Mouse (Mus musculus) CD4-positive, CD25-positive, alpha-beta regulatory T cell (primary cell): Measurements from ENCODE around the gene Cntd1. TPM values are rescaled to one million over a fixed set of nuclear protein-coding genes. Genes with fewer than 3 reads are reported as not detected.

Experiments
- polyA plus RNA-seq: library from polyadenylated mRNA; unstranded; fragments of 100-300 nt; shearing (Covaris generic); gene quantifications from one replicate; pipeline ENCODE4 v1.2.1, GENCODE M21; 2017

Cntd1 gene
- polyA plus RNA-seq, result 0.54 TPM

GRCm38 (mm10) chr11:101278223-101279192, at the start of gene Cntd1, which contains the start of gene Coa3:
Gene Cntd1 (plus strand): TSS chr11:101279012.
Gene Coa3 (minus strand): TSS chr11:101279114.

GRCm38 (mm10) chr11:101245855-101246701, 32.7 kb upstream of the Cntd1 start, which contains the start of gene Ramp2:
Gene Ramp2 (plus strand): TSS chr11:101246028.

DNA sequence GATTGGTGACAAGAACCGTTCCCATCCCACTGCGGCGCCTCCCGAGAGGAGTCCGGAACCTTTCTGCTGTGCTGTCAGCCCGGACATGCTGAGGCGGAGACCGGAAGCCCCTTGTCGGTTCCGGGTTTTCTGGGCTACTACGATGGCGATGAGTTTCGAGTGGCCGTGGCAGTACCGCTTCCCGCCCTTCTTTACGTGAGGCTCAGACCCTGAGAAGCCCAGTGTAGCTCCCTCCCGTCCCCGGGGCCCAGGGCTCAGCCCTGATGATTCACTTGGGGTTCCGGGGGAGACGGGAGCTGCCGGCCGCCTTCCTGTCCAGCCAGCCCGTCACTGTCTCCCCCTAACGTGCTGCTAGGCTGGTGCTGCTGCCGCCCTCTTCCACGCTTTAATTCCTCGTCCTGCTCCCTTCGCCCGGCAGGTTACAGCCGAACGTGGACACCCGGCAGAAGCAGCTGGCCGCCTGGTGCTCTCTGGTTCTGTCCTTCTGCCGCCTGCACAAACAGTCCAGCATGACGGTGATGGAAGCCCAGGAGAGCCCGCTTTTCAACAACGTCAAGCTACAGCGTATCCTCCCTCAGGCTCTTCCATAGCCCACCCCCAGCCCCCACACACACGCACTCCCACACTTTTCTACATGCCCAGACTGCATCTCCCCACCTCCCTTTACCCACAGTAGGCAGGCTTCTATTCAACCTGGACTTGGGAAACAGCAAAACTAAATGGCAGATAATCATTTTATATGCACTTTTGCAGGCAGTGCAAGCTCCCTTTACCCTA, 25.0 kb upstream of the Cntd1 start, which contains the start of gene Vps25:
Vps25 (plus strand) TSS at position 95 of the 777 bp plus-strand sequence.

DNA sequence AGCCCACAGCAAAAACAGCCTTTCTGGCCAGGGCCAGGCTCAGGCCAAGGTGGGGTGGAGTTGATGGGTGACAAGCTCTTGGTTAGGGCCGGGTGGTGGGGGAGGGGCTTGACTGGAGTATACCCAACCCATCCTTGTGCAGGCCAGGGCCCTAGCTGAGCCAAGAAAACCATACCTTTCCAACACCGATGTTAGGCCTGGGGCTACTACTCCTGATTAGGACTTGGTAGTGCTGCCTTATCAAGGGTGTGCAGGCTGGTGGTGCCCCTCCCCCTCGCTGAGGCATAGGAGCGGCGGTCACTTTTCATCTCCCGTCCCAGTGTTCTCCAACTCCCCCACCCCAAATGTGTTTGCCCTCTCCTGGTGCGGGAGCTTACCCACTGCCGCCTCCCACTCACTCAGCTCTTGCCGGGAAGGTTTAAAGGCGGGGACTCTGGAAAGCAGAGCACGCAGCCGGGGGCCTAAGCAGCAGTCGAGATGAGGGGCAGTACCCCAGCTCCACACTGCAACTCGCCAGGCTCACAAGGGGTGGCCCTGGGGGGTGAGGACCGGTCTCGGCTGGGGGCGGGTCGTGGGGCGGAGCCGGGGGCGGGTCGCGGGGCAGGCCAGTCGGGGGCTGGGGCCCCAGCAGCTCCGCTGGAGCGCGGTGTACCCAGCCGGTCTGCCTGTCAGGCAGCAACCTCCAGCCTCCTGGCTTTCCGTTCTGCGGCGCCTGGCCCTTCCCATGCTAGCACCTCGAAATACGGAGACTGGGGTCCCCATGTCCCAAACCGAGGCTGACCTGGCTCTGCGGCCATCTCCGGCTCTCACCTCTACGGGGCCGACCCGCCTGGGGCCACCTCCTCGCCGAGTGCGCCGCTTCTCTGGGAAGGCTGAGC, 18.6 kb upstream of the Cntd1 start, which contains the start of gene Wnk4:
Wnk4 (plus strand) TSS at position 620 of the 878 bp plus-strand sequence.

DNA sequence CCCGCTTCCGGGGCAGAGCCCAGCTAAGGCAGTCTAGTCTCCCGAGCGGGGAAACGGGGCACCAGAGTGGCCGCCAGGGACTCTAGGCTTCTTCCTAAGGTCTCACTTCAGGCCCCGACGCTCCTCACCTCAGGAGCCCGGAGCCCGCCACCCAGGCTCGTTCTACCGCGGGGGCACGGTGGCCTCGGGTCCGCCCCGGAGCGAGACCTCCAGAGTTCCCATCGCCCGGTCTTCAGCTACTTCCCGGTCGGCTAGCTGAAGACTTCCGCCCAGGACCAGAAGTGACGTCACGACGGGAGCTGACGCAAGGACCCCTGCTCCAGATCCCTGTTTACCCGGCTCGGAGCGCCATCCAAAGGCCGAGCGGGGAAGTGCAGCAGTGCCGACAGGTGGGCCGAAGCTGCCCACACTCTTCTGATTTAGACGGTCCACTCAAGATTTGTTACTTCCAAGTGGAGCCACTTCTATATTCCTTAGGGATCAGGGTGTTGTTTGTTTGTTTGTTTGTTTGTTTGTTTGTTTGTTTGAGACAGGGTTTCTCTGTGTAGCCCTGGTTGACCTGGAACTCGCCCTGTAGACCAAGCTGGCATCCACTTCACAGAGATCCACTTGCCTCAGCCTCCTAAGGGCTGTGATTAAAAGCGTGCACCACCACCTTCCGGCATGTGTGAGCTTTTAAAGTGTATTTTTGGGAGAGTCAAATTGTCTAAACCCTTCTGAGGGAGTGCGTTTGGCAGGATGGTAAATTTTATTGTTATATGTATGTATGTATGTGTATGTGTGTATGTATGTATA, 23.4 kb downstream of the Cntd1 start, which contains the start of gene Becn1:
Becn1 (minus strand) TSS at position 283 of the 795 bp plus-strand sequence.

GRCm38 (mm10) chr11:101315665-101316500, 37.1 kb downstream of the Cntd1 start, which contains the start of gene Psme3:
Gene Psme3 (plus strand): TSS chr11:101316213.

GRCm38 (mm10) chr11:101324763-101325162, 46.0 kb downstream of the Cntd1 start, which contains the start of gene Aoc2:
Gene Aoc2 (plus strand): TSS chr11:101325063.

DNA sequence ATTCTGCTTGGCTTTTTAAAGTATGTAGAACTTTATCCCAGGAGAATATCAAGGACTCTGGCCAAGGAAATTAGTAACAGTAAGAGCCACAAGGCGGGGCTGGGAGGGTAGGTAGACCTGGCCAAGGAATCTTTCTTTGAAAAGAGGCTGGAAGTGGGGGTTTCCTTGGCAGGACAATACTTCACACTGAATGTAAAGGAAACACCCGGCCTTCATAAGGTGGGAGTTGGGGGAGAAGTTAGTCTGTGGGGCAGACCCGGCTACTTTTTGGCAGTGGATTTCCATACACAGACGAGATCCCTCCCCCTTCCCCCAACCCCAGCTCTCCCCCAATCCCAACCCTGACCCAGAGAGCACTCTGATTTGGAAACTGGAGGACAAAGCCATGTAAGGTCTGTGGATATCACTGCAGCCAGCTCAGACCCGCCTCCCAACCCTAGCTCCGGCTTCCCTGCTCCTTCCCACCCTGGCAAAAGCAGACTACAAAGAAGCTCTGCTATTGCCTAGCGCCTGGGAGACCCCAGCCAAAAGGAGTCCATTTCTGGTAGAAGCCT, 51.6 kb downstream of the Cntd1 start, which contains the start of gene Aoc3:
Aoc3 (plus strand) TSS at position 235 of the 554 bp plus-strand sequence.

Other genes starting within 250 kb of the Cntd1 start
- gene Naglu, start 209.0 kb upstream of the Cntd1 start, polyA plus RNA-seq, result 35.3 TPM
- gene Hsd17b1, start 200.6 kb upstream of the Cntd1 start, polyA plus RNA-seq, result 0.74 TPM
- 38.4 TPM for gene Coasy, start 196.4 kb upstream of the Cntd1 start, polyA plus RNA-seq
- gene Mlx, start 191.7 kb upstream of the Cntd1 start, polyA plus RNA-seq, result 94.3 TPM
- 6.8 TPM for gene Psmc3ip, start 183.6 kb upstream of the Cntd1 start, polyA plus RNA-seq
- 80.5 TPM for gene Retreg3, start 159.1 kb upstream of the Cntd1 start, polyA plus RNA-seq
- gene Tubg1, start 159.1 kb upstream of the Cntd1 start, polyA plus RNA-seq, result 40.0 TPM
- gene Tubg2, start 123.1 kb upstream of the Cntd1 start, polyA plus RNA-seq, result 2.2 TPM
- gene Cntnap1, start 108.5 kb upstream of the Cntd1 start, polyA plus RNA-seq, result 0.06 TPM
- gene Plekhh3, start 107.7 kb upstream of the Cntd1 start, polyA plus RNA-seq, result 0.25 TPM
- 2.5 TPM for gene Ccr10, start 103.6 kb upstream of the Cntd1 start, polyA plus RNA-seq
- 71.6 TPM for gene Ezh1, start 52.5 kb upstream of the Cntd1 start, polyA plus RNA-seq
- gene Ramp2, start 33.0 kb upstream of the Cntd1 start, polyA plus RNA-seq, result 0.41 TPM
- gene Vps25, start 25.3 kb upstream of the Cntd1 start, polyA plus RNA-seq, result 158 TPM
- 5.8 TPM for gene Wnk4, start 18.4 kb upstream of the Cntd1 start, polyA plus RNA-seq
- 112 TPM for gene Coa3, start 102 bp downstream of the Cntd1 start, polyA plus RNA-seq
- gene Becn1, start 23.3 kb downstream of the Cntd1 start, polyA plus RNA-seq, result 207 TPM
- gene Psme3, start 37.2 kb downstream of the Cntd1 start, polyA plus RNA-seq, result 186 TPM
- 3.6 TPM for gene Aoc2, start 46.1 kb downstream of the Cntd1 start, polyA plus RNA-seq
- gene Aoc3, start 51.6 kb downstream of the Cntd1 start, polyA plus RNA-seq, result not detected
- not detected for gene G6pc, start 88.5 kb downstream of the Cntd1 start, polyA plus RNA-seq
- 40.9 TPM for gene Aarsd1, start 138.6 kb downstream of the Cntd1 start, polyA plus RNA-seq
- gene Gm27029, start 145.8 kb downstream of the Cntd1 start, polyA plus RNA-seq, result 2.3 TPM
- gene Rundc1, start 146.1 kb downstream of the Cntd1 start, polyA plus RNA-seq, result 32.5 TPM
- 3.1 TPM for gene Ptges3l, start 146.3 kb downstream of the Cntd1 start, polyA plus RNA-seq
- 356 TPM for gene Rpl27, start 163.3 kb downstream of the Cntd1 start, polyA plus RNA-seq
- gene Ifi35, start 169.4 kb downstream of the Cntd1 start, polyA plus RNA-seq, result 192 TPM
- gene Rnd2, start 186.0 kb downstream of the Cntd1 start, polyA plus RNA-seq, result 0.22 TPM
- 0.59 TPM for gene Vat1, start 187.2 kb downstream of the Cntd1 start, polyA plus RNA-seq